Mouse (Mus musculus) monocyte, adult 2 months (primary cell): Measurements from ENCODE around the gene Hmcn1.

Experiments
- DNase-seq, 2 experiments: peaks; one replicate each; pipeline ENCODE4 v3.0.0; 2022; ENCODE audit warnings: low spot score in 2 of 2, low read depth in 1 of 2

The Hmcn1 gene

DNA sequence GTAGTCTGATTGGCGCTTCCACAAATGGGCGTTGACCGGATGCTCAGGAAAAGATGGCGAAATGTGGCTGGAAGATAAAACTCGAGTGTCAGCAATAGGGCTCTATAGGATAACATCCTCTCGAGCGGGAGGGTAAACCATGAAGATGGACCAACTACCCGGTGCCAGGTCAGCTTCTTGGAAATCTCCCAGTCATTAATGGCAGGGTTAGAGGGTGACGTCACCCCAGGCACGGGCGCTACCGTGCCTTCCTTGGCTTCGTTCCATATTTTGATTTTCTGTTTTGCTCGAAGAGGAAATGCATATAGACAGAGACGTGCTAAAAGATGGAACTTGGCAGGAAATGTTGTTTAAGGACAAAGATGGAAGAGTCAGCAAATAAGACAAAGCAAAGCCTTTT is 312.2 kb downstream of the Hmcn1 start:
- DNase-seq, result no peak

GRCm38 (mm10) chr1:150680345-150680744 is 312.9 kb downstream of the Hmcn1 start:
- DNase-seq, result no peak

- no peak for DNase-seq
Measured at GRCm38 (mm10) chr1:150645314-150645713, 347.9 kb downstream of the Hmcn1 start.

GRCm38 (mm10) chr1:150639522-150639921 is 353.7 kb downstream of the Hmcn1 start:
- no peak for DNase-seq

GRCm38 (mm10) chr1:150632506-150632905 is 360.7 kb downstream of the Hmcn1 start:
- no peak for DNase-seq

GRCm38 (mm10) chr1:150631856-150632171 is 361.4 kb downstream of the Hmcn1 start:
- DNase-seq, result no peak

DNA sequence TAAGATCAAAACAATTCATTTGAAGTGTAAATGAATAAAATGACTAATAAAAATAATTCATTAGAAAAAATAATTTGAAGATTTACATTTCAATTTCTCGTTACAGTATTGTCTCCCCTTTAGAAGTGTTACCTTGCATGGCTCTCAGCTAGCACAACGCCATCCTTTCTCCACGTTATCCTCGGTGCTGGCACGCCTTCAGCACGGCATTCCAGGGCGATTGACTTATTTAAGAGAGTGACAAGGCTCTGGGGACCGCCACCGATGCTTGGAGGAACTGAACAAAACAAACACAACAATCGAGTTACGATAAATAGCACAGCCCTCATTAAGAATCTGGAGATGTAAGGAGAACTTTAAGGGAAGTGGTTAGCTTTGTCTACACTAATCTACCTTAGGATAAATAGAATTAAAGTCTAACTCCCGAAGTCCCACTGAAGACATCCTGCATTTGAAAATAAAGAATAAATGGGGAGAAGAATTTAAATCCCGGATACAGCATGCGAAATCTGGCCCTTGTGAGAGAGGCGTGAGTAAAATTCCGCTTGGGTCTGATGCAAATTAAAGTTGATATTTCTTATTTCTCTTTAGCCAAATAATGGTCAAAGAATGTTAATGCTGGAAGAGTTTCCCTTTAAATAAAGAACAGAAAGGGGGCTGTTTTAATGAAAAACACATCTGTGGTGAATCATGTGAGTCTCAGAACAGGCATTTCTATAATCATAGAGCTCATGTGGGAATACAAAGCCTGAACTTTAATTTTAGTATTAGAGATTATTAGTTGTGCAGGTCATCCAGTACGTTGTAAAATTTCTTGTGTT is 362.0 kb downstream of the Hmcn1 start:
- no peak for DNase-seq

DNA sequence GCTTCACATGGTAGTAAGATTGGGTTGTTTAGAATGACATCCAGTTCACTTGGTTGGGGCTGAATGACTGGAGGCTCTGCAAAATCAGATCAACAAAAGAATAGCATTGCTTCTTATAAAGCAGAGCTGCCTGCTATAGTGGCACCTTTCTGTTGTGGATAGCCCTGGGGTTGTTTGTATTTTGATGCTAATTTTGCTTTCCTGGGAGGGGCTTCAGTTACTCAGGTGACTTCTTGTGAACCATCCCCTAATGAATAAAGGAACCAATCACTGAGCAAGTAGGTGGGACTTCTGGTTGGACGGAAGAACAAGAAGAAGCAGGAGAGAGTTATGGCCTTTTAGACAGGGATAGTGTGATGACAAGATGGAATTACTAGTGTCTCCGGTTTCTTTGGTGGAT is 370.0 kb downstream of the Hmcn1 start:
- no peak for DNase-seq

DNA sequence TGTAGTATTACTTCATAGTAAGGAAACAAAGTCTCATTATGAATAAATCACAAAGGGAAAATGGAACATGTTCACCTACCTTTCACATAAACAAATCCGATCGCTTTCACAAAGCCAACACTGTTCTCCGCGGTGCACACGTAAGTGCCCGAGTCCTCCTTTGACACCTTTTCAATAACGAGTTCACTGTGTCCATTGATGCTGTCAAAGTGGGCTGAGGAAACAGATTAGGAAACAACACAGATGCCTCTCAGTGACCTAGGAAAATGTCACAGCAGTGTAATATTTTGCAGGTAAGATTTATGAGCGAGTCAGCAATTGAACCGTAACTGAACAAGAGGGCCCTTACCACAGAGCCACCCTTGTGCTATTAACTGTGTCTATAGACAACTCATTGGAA is 382.7 kb downstream of the Hmcn1 start:
- DNase-seq, result no peak

DNA sequence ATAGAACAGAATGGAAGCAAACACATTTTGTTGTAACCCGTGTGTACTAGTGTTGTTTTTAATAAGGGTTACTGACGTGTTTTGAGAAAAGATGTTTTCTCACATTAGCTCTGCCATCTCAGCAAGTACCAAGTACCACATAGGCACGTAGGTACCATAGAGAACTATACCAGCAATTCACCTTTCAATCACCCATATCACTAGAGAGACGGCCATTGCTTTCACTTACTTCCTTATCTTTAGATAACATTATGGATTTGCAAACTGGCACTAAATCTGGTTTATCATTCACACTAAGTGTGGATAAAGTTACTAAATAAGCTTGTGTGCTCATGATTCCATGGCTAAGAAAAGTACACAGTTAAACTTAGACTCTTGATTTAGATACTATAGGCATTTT is 387.1 kb downstream of the Hmcn1 start:
- DNase-seq, result no peak

DNA sequence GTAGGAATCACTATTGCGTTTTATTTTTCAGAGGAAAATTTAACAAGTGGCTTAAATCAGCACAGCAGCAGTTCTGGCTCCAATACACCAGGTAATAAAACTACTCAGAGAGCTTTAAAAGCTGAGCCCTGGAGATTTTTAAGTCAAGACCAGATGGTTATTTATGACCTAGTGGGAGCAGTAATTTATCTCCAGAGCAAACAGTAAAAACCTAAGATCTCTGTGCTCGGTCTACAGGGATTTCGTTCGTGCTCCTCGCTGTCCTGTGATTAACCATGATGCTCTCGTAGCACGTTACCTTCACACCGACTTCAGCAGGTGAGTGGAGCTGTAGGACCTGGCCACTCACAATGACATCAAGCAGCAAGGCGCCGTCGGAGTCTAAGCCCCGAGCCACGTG is 399.6 kb downstream of the Hmcn1 start:
- no peak for DNase-seq

DNA sequence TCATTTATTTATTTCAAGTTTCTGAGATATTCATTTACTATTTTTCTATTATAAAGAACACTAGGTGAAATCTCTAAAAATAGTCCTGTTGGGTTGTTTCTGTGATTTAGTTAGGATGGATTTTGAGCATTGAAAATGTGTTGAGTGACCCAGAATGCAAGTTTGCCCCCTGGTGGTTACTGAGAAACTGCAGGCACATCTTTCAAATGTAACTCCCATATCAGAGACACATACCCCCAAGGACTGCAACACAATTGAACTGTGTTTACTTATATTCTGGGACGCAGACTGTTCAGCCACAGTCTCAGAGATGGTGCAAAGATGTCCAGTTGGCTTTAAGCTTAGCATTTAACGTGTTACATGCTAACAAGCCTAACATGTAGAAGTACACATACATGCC is 402.0 kb downstream of the Hmcn1 start:
- DNase-seq, result no peak

- DNase-seq, result no peak
Measured at GRCm38 (mm10) chr1:150587410-150587809, 405.8 kb downstream of the Hmcn1 start.

GRCm38 (mm10) chr1:150584477-150584876 is 408.8 kb downstream of the Hmcn1 start:
- no peak for DNase-seq

GRCm38 (mm10) chr1:150583734-150584133 is 409.5 kb downstream of the Hmcn1 start:
- DNase-seq, result no peak

GRCm38 (mm10) chr1:150580561-150580960 is 412.7 kb downstream of the Hmcn1 start:
- DNase-seq, result no peak

GRCm38 (mm10) chr1:150573407-150573806 is 419.8 kb downstream of the Hmcn1 start:
- DNase-seq, result no peak

DNA sequence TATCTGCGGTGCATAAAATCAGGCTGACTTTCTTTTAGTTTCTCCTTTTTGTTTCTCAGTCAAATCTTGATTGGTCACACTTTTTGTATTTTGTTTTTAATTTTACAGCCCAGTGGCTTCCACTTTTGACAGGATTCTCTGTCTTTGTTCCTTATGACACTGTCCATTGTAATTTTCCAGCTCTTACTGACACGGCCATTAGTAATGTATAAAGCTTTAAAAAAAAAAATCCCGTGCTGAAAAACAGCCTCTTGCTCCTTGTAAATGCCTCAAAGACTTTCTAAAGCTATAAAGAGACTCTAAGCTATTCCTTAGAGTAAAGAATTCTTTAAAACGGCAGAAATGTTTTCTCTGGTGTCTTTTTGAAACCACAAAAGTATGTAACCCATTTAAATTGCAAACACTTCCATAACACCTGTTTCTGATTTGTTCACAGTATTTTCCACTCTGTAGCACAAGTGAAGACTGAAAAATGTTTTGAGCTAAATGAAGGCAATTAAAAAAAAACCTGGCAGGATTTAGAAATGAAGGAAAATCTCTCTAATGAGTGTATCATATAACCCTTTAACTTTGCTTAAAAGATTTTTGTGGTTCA is 422.6 kb downstream of the Hmcn1 start:
- no peak for DNase-seq

DNA sequence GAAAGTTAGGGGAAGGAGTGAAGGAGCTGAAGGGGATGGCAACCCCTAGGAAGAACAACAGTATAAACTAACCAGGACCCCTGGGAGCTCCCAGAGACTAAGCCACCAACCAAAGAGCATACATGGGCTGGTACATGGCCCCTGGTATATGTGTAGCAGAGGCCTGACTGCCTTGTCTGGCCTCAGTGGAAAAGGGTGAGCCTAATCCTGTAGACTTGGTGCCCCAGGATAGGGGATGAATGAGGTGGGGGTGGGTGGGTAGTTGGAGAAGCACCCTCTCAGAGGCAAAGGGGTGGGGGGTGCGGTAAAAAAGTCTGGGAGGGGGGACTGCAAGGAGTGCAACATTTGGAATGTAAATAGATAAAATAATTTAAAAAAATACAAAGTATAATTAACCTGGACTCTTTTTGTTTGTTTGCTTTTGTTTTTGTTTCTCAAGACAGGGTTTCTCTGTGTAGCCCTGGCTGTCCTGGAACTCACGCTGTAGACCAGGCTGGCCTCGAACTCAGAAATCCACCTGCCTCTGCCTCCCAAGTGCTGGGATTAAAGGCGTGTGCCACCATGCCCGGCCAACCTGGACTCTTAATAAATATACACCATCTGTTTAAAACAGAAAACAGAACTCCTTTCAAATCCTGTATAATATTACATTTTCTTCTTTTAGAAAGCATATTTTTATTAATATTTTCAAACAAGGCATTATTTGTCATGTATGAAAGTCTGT is 423.3 kb downstream of the Hmcn1 start:
- no peak for DNase-seq

- no peak for DNase-seq
Measured at GRCm38 (mm10) chr1:150566287-150566686, 426.9 kb downstream of the Hmcn1 start.

DNA sequence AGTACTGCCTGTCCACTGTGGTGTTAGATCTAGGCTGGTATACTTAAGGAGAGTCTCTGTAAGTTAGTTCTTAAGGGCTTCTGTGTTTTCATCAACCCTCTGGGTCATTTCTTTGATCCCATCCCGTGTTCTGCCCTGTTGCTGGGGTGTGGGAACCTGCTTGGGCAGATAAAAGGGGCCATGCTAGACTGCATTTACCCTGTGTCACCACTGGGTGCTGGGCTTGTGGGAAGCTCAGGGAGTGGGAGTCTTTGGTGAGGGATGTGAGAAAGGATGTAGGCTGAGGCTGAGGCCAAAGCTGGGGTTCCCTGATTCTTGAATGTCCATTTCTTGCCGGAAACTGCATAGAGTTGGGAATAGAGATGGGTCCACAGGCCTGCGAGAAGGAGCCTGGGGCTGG is 436.6 kb downstream of the Hmcn1 start:
- DNase-seq, result no peak

GRCm38 (mm10) chr1:150551390-150551789 is 441.8 kb downstream of the Hmcn1 start:
- no peak for DNase-seq
